Mouse (Mus musculus) heart, embryonic 15.5 days (tissue): ENCODE data around the gene Timm23. TPM values are rescaled to one million over a fixed set of nuclear protein-coding genes. Genes with fewer than 3 reads are reported as not detected.

Experiments used
- polyA plus RNA-seq: library from polyadenylated mRNA; unstranded; fragments of >200 nt; fragmentation: Nextera tagmentation; extraction: Ambion mirVana; gene quantifications from 2 replicates; pipeline ENCODE4 v1.2.1, GENCODE M21; 2015

Timm23 gene
- polyA plus RNA-seq, 1 experiment from 2014 or later, result 312 TPM

Other genes starting within 250 kb of the Timm23 start
- gene Galnt15, start 172.9 kb downstream of the Timm23 start, polyA plus RNA-seq, result 0.24 and 0.38 TPM in 2 replicates
- gene Oxnad1, start 116.5 kb downstream of the Timm23 start, polyA plus RNA-seq, result 34.3 and 38.4 TPM in 2 replicates
- gene Dph3, start 116.2 kb downstream of the Timm23 start, polyA plus RNA-seq, result 66.3 and 81.3 TPM in 2 replicates
- not detected in 2 replicates for gene Msmb, start 59.9 kb downstream of the Timm23 start, polyA plus RNA-seq
- 131 and 154 TPM in 2 replicates for gene Ncoa4, start 42.0 kb downstream of the Timm23 start, polyA plus RNA-seq
- 23.6 and 26.6 TPM in 2 replicates for gene Parg, start 51 bp upstream of the Timm23 start, polyA plus RNA-seq
- 10.9 and 12.2 TPM in 2 replicates for gene Ogdhl, start 120.1 kb upstream of the Timm23 start, polyA plus RNA-seq
- gene 1700024G13Rik, start 186.5 kb upstream of the Timm23 start, polyA plus RNA-seq, result not detected in 2 replicates